Mouse (Mus musculus): Measurements from ENCODE around the gene Rhbdd1. TPM values are rescaled to one million over a fixed set of nuclear protein-coding genes. Genes with fewer than 3 reads are reported as not detected.

The Rhbdd1 gene
- polyA plus RNA-seq, 1 experiment from 2014 or later: 12.1 TPM

DNA sequence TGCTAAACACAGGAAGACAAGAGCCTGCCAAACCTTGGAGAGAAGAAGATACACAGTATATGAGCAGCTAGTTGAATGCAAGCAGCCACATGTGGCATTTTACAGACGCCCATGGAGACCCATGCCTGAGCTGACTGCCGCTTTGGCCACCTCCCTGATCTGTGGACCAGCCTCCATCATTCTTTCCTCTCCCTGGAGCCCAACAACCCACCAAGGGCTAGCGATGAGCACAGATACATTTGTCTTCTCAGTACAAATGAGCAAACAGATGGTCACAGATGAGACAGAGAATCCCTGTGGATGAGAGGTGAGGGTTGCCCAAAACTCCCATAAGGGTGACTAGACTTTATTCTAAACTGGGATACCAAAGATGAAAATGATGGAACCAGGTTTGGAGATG is 137.8 kb downstream of the Rhbdd1 start:
- 92% methylated on average over 3 of the region's 3 CpGs for WGBS
- no peaks in the 10 kb centered on the region for H3K9me3 ChIP-seq (replicated peaks; ENCODE audit: control insufficient read depth, low read length)

DNA sequence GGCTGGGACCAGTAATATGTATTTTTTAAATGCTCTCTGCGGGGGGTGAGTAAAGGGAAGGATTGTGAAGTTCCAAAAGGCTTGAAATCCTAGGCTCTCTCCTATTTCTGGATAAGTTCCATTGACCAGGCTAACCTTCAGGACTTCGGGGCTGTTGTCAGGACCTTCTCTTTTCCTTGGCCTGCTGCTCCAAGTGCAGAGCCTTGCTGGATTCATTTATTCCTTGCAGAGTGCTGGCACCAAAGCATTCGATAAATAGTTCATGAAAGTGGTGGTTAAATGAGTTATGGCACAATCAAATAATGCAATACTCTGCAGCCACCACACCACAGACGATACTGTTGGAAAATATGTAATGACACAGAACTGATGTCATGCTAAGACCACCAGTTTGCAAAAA is 143.1 kb downstream of the Rhbdd1 start:
- H3K4me3 ChIP-seq (replicated peaks; ENCODE audit: low read length): no peak overlapping the region
- no peaks in the 10 kb centered on the region for H3K4me1 ChIP-seq (ENCODE audit: control insufficient read depth, insufficient read depth, low read length)
- no peak overlapping the region for H3K27ac ChIP-seq (ENCODE audit: low read length)
- no peak for ATAC-seq (ENCODE audit: insufficient read depth, low FRiP score)
- H3K36me3 ChIP-seq (ENCODE audit: control insufficient read depth, insufficient read depth, low read length): no peaks in the 10 kb centered on the region
- WGBS: 72% methylated on average over 4 of the region's 4 CpGs
- H3K9ac ChIP-seq (ENCODE audit: low read length): no peak overlapping the region
- no peak overlapping the region for H3K4me2 ChIP-seq (ENCODE audit: low read depth, low read length)
- H3K27me3 ChIP-seq (ENCODE audit: control insufficient read depth, insufficient read depth, low read length): no peaks in the 10 kb centered on the region
- H3K9me3 ChIP-seq (replicated peaks; ENCODE audit: control insufficient read depth, low read length): no peaks in the 10 kb centered on the region

More for the DNA sequence above, 137.8 kb downstream of the Rhbdd1 start:
- ATAC-seq (ENCODE audit: insufficient read depth, low FRiP score): no peak
- Histone ChIP-seq H3K9ac (ENCODE audit: low read length) (no peak overlapping the region), H3K27ac (ENCODE audit: low read length) (no peak overlapping the region), H3K27me3 (ENCODE audit: control insufficient read depth, insufficient read depth, low read length) (no peaks in the 10 kb centered on the region), H3K36me3 (ENCODE audit: control insufficient read depth, insufficient read depth, low read length) (no peaks in the 10 kb centered on the region), H3K4me2 (ENCODE audit: low read depth, low read length) (no peak overlapping the region), H3K4me3 (replicated peaks; ENCODE audit: low read length) (no peak overlapping the region), H3K4me1 (ENCODE audit: control insufficient read depth, insufficient read depth, low read length) (no peaks in the 10 kb centered on the region)

DNA sequence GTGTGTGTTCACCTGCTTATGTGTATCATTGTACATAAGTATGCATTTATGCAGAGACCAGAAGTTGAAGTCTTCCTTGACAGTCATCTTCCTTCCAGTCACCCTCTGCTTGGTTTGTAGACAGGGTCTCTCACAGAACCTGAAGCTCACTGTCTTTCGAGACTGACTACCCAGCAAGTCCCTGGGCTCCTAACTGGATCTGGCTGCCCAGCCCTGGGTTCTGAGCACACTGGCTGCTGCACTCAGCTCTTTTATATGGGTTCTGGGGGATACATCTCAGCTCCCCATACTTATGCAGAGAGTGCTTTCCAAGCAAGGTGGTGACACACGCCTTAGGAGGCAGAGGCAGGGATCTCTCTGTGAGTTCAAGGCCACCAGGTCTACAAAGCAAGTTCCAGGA is 143.7 kb downstream of the Rhbdd1 start:
- Histone ChIP-seq H3K4me3 (replicated peaks; ENCODE audit: low read length) (no peak overlapping the region), H3K9ac (ENCODE audit: low read length) (no peak overlapping the region), H3K9me3 (replicated peaks; ENCODE audit: control insufficient read depth, low read length) (no peaks in the 10 kb centered on the region), H3K4me1 (ENCODE audit: control insufficient read depth, insufficient read depth, low read length) (no peaks in the 10 kb centered on the region), H3K27me3 (ENCODE audit: control insufficient read depth, insufficient read depth, low read length) (no peaks in the 10 kb centered on the region), H3K27ac (ENCODE audit: low read length) (no peak overlapping the region), H3K36me3 (ENCODE audit: control insufficient read depth, insufficient read depth, low read length) (no peaks in the 10 kb centered on the region), H3K4me2 (ENCODE audit: low read depth, low read length) (no peak overlapping the region)
- 73% methylated on average over 2 of the region's 2 CpGs for WGBS
- no peak for ATAC-seq (ENCODE audit: insufficient read depth, low FRiP score)

DNA sequence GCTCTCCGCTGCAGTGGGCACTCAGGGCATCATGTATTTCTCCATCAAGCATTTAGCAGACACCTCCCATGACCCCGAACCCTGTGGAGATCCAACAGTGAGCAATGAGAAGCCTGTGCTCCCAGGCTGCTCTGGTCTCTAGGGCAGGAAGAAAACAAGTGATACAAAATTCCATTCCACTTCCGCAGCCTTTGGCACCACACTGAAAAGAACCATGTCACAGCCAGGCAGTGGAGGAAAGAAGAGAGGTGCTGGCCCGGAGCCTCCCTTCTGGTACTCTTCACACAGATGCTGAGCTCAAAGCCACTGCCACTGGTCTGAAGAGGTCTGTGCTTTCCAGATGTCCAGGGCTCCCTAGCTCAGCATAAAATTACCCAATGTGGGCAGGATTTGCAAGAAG is 144.8 kb downstream of the Rhbdd1 start:
- H3K27me3 ChIP-seq (ENCODE audit: control insufficient read depth, insufficient read depth, low read length): no peaks in the 10 kb centered on the region
- no peak overlapping the region for H3K9ac ChIP-seq (ENCODE audit: low read length)
- ATAC-seq (ENCODE audit: insufficient read depth, low FRiP score): no peak
- no peak overlapping the region for H3K4me3 ChIP-seq (replicated peaks; ENCODE audit: low read length)
- no peak overlapping the region for H3K27ac ChIP-seq (ENCODE audit: low read length)
- WGBS: 78% methylated on average over 4 of the region's 4 CpGs
- H3K4me2 ChIP-seq (ENCODE audit: low read depth, low read length): no peak overlapping the region
- H3K9me3 ChIP-seq (replicated peaks; ENCODE audit: control insufficient read depth, low read length): no peaks in the 10 kb centered on the region
- no peaks in the 10 kb centered on the region for H3K36me3 ChIP-seq (ENCODE audit: control insufficient read depth, insufficient read depth, low read length)
- H3K4me1 ChIP-seq (ENCODE audit: control insufficient read depth, insufficient read depth, low read length): no peaks in the 10 kb centered on the region

GRCm38 (mm10) chr1:82465321-82465853 is 149.1 kb downstream of the Rhbdd1 start:
- Histone ChIP-seq H3K9ac (ENCODE audit: low read length) (no peak overlapping the region), H3K27ac (ENCODE audit: low read length) (no peak overlapping the region), H3K27me3 (ENCODE audit: control insufficient read depth, insufficient read depth, low read length) (no peaks in the 10 kb centered on the region), H3K9me3 (replicated peaks; ENCODE audit: control insufficient read depth, low read length) (no peaks in the 10 kb centered on the region), H3K36me3 (ENCODE audit: control insufficient read depth, insufficient read depth, low read length) (no peaks in the 10 kb centered on the region), H3K4me1 (ENCODE audit: control insufficient read depth, insufficient read depth, low read length) (no peaks in the 10 kb centered on the region), H3K4me3 (replicated peaks; ENCODE audit: low read length) (no peak overlapping the region), H3K4me2 (ENCODE audit: low read depth, low read length) (no peak overlapping the region)
- ATAC-seq (ENCODE audit: insufficient read depth, low FRiP score): no peak
- WGBS: 34% methylated on average over 6 of the region's 6 CpGs

DNA sequence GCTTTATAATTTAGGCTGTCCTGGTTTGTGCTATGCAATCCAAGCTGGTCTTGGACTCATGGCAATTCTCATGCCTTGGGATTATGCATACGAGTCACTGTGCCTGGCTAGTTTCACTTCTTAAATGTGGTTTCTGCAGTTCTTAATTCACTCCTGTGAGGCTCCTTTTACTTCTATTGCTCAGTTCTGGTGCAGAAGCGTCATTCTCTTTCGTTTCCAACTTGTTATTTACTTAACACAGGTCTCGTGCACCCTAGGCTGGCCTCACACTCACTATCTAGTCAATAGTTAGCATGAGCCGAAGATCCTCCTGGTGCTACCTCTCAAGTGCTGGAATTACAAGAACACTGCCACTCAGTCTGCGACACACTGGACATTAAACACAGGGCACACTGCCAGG is 152.6 kb downstream of the Rhbdd1 start:
- no peak for ATAC-seq (ENCODE audit: insufficient read depth, low FRiP score)
- Histone ChIP-seq H3K9me3 (replicated peaks; ENCODE audit: control insufficient read depth, low read length) (no peaks in the 10 kb centered on the region), H3K9ac (ENCODE audit: low read length) (no peak overlapping the region), H3K4me1 (ENCODE audit: control insufficient read depth, insufficient read depth, low read length) (no peaks in the 10 kb centered on the region), H3K36me3 (ENCODE audit: control insufficient read depth, insufficient read depth, low read length) (no peaks in the 10 kb centered on the region), H3K4me3 (replicated peaks; ENCODE audit: low read length) (no peak overlapping the region), H3K4me2 (ENCODE audit: low read depth, low read length) (no peak overlapping the region), H3K27ac (ENCODE audit: low read length) (no peak overlapping the region), H3K27me3 (ENCODE audit: control insufficient read depth, insufficient read depth, low read length) (no peaks in the 10 kb centered on the region)
- WGBS: 57% methylated on average over 6 of the region's 6 CpGs

GRCm38 (mm10) chr1:82470516-82471225 is 154.4 kb downstream of the Rhbdd1 start:
- H3K9me3 ChIP-seq (replicated peaks; ENCODE audit: control insufficient read depth, low read length): no peaks in the 10 kb centered on the region
- H3K27ac ChIP-seq (ENCODE audit: low read length): no peak overlapping the region
- no peak for ATAC-seq (ENCODE audit: insufficient read depth, low FRiP score)
- H3K9ac ChIP-seq (ENCODE audit: low read length): no peak overlapping the region
- WGBS: 90% methylated on average over 10 of the region's 10 CpGs
- H3K4me2 ChIP-seq (ENCODE audit: low read depth, low read length): no peak overlapping the region
- no peaks in the 10 kb centered on the region for H3K27me3 ChIP-seq (ENCODE audit: control insufficient read depth, insufficient read depth, low read length)
- H3K36me3 ChIP-seq (ENCODE audit: control insufficient read depth, insufficient read depth, low read length): no peaks in the 10 kb centered on the region
- H3K4me1 ChIP-seq (ENCODE audit: control insufficient read depth, insufficient read depth, low read length): no peaks in the 10 kb centered on the region
- H3K4me3 ChIP-seq (replicated peaks; ENCODE audit: low read length): no peak overlapping the region

- H3K9ac ChIP-seq (ENCODE audit: low read length): no peak overlapping the region
- no peaks in the 10 kb centered on the region for H3K36me3 ChIP-seq (ENCODE audit: control insufficient read depth, insufficient read depth, low read length)
- ATAC-seq (ENCODE audit: insufficient read depth, low FRiP score): no peak
- H3K9me3 ChIP-seq (replicated peaks; ENCODE audit: control insufficient read depth, low read length): no peaks in the 10 kb centered on the region
- H3K4me3 ChIP-seq (replicated peaks; ENCODE audit: low read length): no peak overlapping the region
- H3K27me3 ChIP-seq (ENCODE audit: control insufficient read depth, insufficient read depth, low read length): no peaks in the 10 kb centered on the region
- H3K4me1 ChIP-seq (ENCODE audit: control insufficient read depth, insufficient read depth, low read length): peaks cover 4% of the 10 kb centered on the region
- H3K4me2 ChIP-seq (ENCODE audit: low read depth, low read length): no peak overlapping the region
- H3K27ac ChIP-seq (ENCODE audit: low read length): no peak overlapping the region
Measured at GRCm38 (mm10) chr1:82473467-82473866, 157.2 kb downstream of the Rhbdd1 start.

GRCm38 (mm10) chr1:82474461-82474961 is 158.3 kb downstream of the Rhbdd1 start:
- ATAC-seq (ENCODE audit: insufficient read depth, low FRiP score): no peak
- no peak overlapping the region for H3K27ac ChIP-seq (ENCODE audit: low read length)
- no peak overlapping the region for H3K4me3 ChIP-seq (replicated peaks; ENCODE audit: low read length)

More at GRCm38 (mm10) chr1:82474461-82474961, 158.3 kb downstream of the Rhbdd1 start:
- no peaks in the 10 kb centered on the region for H3K9me3 ChIP-seq (replicated peaks; ENCODE audit: control insufficient read depth, low read length)
- no peak overlapping the region for H3K4me2 ChIP-seq (ENCODE audit: low read depth, low read length)
- 45% methylated on average over 4 of the region's 4 CpGs for WGBS
- H3K9ac ChIP-seq (ENCODE audit: low read length): no peak overlapping the region
- H3K4me1 ChIP-seq (ENCODE audit: control insufficient read depth, insufficient read depth, low read length): peaks cover 4% of the 10 kb centered on the region
- no peaks in the 10 kb centered on the region for H3K27me3 ChIP-seq (ENCODE audit: control insufficient read depth, insufficient read depth, low read length)
- H3K36me3 ChIP-seq (ENCODE audit: control insufficient read depth, insufficient read depth, low read length): no peaks in the 10 kb centered on the region

Data from stomach, embryonic 16.5 days (tissue).